Mouse (Mus musculus): ENCODE measurements around the gene 4930556J24Rik.

4930556J24Rik gene

DNA sequence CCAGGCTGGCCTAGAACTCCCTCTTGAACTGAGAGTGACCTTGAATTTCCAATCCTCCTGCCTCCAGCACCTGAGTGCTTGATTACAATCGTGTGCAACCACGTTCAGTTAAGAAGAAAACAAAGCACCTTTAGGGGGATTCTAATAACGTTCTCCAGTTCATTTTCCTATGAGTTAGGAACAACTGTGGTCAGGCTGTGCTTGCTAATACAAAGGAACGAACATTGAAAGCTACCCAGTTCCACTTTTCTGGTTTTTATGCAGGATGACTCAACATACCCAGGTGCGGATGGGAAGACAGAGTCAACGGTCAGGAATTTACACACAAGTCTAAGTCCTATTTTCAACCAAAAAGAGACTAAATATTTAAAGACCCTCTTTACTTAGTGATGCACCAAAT is 82.6 kb downstream of the 4930556J24Rik start:
- in situ Hi-C loops (cut with MboI, MseI), result loop anchor here (10.0 kb wide), 1 partner anchor 689 kb away; the partner anchor contains the start of gene Eif4enif1

All from T-helper 1 cell (primary cell).